Mouse (Mus musculus) liver, embryonic 14.5 days (tissue): ENCODE measurements around the gene Tbx1.

Experiments used
- CTCF ChIP-seq: IDR thresholded peaks from 2 replicates; pipeline ENCODE4 v1.5.1; 2016; ENCODE audit warnings: antibody characterized with exemption, low read depth, control low read depth
- EP300 ChIP-seq: IDR thresholded peaks from 2 replicates; pipeline ENCODE4 v1.6.1; 2016; ENCODE audit warnings: antibody characterized with exemption, low read depth

DNA sequence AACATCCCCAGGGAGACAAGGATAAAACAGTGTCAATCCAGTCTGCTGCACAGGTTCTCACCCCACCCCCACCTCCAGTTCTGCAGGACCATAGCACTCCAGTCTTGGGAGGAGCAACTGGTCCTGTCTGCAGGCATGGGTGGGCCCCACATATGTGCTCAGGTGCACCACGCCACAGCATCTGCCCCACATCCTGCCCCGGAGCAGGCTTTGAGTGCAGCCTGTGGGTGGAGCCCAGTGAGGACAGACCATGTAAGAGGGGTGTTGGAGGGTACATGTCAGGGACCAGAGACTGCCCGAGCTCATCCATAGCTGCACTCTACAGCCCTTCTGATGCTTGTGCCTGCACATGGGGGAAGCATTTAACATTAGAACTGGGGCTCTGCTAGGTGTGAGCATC is 34.0 kb downstream of the Tbx1 start:
- TF ChIP-seq CTCF (no peak), EP300 (no peak)
